Mouse (Mus musculus) intestine, embryonic 15.5 days (tissue): ENCODE data around the gene Il27ra. TPM values are rescaled to one million over a fixed set of nuclear protein-coding genes. Genes with fewer than 3 reads are reported as not detected.
A peak's percentile ranks its signal among the peaks of the same experiment; 100 is the strongest.

Experiments
- ATAC-seq: fragments of 200-750 bp; cut with Nextera tagmentation; 2 replicates; pipeline ENCODE4 v1.8.0; 2017; ENCODE audit warnings: moderate TSS enrichment, moderate library complexity
- H3K27ac ChIP-seq: fragments of 300-500 bp; sonication (generic); 2 replicates; pipeline ENCODE4 v1.5.1; 2015; ENCODE audit warnings: mild to moderate bottlenecking, inconsistent platforms
- H3K27me3 ChIP-seq: fragments of 300-500 bp; sonication (generic); replicated peaks from 2 replicates; pipeline ENCODE4 v1.6.1; 2015; ENCODE audit warnings: inconsistent platforms
- H3K36me3 ChIP-seq: fragments of 300-500 bp; sonication (generic); 2 replicates; pipeline ENCODE4 v1.6.1; 2015; ENCODE audit warnings: inconsistent platforms
- H3K4me1 ChIP-seq: fragments of 300-500 bp; sonication (generic); replicated peaks from 2 replicates; pipeline ENCODE4 v1.6.1; 2015; ENCODE audit warnings: inconsistent platforms
- H3K4me2 ChIP-seq: fragments of 300-500 bp; sonication (generic); replicated peaks from 2 replicates; pipeline ENCODE4 v1.6.1; 2015; ENCODE audit warnings: mild to moderate bottlenecking, inconsistent platforms
- H3K4me3 ChIP-seq: fragments of 300-500 bp; sonication (generic); replicated peaks from 2 replicates; pipeline ENCODE4 v1.5.1; 2015; ENCODE audit warnings: inconsistent platforms
- H3K9ac ChIP-seq: fragments of 300-500 bp; sonication (generic); 2 replicates; pipeline ENCODE4 v1.6.1; 2015; ENCODE audit warnings: inconsistent platforms
- H3K9me3 ChIP-seq: fragments of 300-500 bp; sonication (generic); 2 replicates; pipeline ENCODE4 v1.6.1; 2016; ENCODE audit warnings: inconsistent platforms
- WGBS: fragments of 180-500 bp; shearing (Covaris S2); methylation state at CpG from one replicate; pipeline ENCODE4 v1.1.7; 2015; 5-methylcytosine and 5-hydroxymethylcytosine counted together
- polyA plus RNA-seq: library from polyadenylated mRNA; unstranded; fragments of >200 nt; fragmentation: Nextera tagmentation; extraction: Ambion mirVana; gene quantifications from 2 replicates; pipeline ENCODE4 v1.2.1, GENCODE M21; 2015

The Il27ra gene
- polyA plus RNA-seq, 1 experiment from 2014 or later = 1.3 TPM

- no peak for ATAC-seq
- Histone ChIP-seq H3K27ac (no peak overlapping the region), H3K4me3 (no peak overlapping the region), H3K9ac (no peak overlapping the region), H3K4me2 (no peak overlapping the region), H3K36me3 (no peaks in the 10 kb centered on the region), H3K9me3 (no peaks in the 10 kb centered on the region), H3K27me3 (no peaks in the 10 kb centered on the region), H3K4me1 (peaks cover 18% of the 10 kb centered on the region)
- WGBS = 66% methylated on average over 8 of the region's 8 CpGs
These were observed 21.6 kb upstream of the Il27ra start for GRCm38 (mm10) chr8:84063861-84064610.

DNA sequence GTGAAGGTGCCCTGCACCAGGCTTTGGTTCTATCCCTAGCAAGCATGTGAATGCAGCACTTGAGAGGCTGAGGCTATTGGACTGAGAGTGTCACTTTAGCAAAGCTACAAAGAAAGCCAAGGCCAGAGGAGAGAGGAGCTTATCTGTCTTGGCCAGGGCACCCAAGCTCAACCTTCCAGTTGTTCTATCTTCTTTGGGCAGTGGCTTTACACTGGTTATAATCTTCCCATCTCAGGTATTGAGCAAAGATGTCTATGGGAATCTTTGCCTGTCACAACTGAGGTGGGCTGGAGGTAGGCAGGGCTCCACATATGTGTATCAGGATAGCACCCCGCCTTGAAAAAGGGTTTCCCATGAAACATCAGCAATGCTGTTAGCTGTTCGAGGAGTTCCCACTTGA lies 17.9 kb upstream of the Il27ra start:
- no peaks in the 10 kb centered on the region for H3K27me3 ChIP-seq
- H3K4me2 ChIP-seq = no peak overlapping the region
- no peak overlapping the region for H3K9ac ChIP-seq
- 0 out of 2 replicates have a peak, but pooled peaks cover 3% of the 10 kb centered on the region for H3K4me1 ChIP-seq
- no peak for ATAC-seq
- WGBS = 87% methylated on average over 2 of the region's 2 CpGs
- no peaks in the 10 kb centered on the region for H3K36me3 ChIP-seq
- H3K4me3 ChIP-seq = no peak overlapping the region
- H3K27ac ChIP-seq = no peak overlapping the region
- H3K9me3 ChIP-seq = no peaks in the 10 kb centered on the region

DNA sequence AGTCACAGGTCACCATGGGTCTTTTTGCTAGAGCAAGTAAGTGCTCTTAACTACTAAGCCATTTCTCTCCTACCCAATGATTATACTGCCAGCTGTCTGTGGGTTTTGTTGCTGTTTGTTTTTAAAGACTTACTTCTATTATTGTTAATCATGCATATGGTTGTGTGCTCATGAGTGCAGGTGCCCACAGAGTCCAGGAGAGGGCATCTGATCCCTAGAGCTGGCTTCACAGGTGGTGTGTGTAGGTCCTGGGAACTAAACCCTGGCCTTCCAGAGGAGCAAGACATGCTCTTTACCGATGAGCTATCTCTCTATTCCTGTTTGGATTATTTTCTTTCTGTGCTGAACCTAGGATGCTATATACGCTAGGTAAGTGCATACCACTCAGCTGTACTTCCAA lies 16.8 kb upstream of the Il27ra start:
- no peaks in the 10 kb centered on the region for H3K9me3 ChIP-seq
- no peak overlapping the region for H3K27ac ChIP-seq
- no peak overlapping the region for H3K4me3 ChIP-seq
- no peak for ATAC-seq
- H3K4me1 ChIP-seq = 0 out of 2 replicates have a peak, but pooled peaks cover 3% of the 10 kb centered on the region
- H3K36me3 ChIP-seq = no peaks in the 10 kb centered on the region
- H3K27me3 ChIP-seq = no peaks in the 10 kb centered on the region
- WGBS = 93% methylated on average over 2 of the region's 2 CpGs
- no peak overlapping the region for H3K9ac ChIP-seq
- H3K4me2 ChIP-seq = no peak overlapping the region

DNA sequence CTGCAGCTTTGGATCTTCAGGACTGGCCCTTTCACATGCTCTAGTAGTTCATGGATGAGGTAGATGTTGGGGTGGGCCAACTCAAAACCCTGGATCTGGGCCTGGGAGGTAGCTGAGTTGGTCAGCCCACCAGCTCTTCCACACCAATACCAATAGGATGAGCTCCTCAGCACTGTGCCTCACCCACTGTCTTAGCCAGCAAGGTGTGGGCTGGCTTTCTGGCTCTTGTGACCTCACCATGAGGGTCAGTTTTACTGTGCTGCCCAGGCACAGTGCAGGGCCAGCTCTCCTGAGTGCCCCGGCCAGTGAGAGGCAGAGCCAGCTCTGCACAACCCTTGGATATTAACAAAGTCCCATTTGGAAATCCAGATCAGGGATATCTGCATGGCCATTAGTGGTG lies 15.4 kb upstream of the Il27ra start:
- no peak for ATAC-seq
- no peak overlapping the region for H3K9ac ChIP-seq
- H3K36me3 ChIP-seq = no peaks in the 10 kb centered on the region
- H3K4me1 ChIP-seq = no peaks in the 10 kb centered on the region
- H3K4me3 ChIP-seq = no peak overlapping the region
- H3K27me3 ChIP-seq = no peaks in the 10 kb centered on the region
- H3K9me3 ChIP-seq = no peaks in the 10 kb centered on the region
- no peak overlapping the region for H3K27ac ChIP-seq
- WGBS = 83% methylated on average over 1 of the region's 1 CpGs
- no peak overlapping the region for H3K4me2 ChIP-seq

DNA sequence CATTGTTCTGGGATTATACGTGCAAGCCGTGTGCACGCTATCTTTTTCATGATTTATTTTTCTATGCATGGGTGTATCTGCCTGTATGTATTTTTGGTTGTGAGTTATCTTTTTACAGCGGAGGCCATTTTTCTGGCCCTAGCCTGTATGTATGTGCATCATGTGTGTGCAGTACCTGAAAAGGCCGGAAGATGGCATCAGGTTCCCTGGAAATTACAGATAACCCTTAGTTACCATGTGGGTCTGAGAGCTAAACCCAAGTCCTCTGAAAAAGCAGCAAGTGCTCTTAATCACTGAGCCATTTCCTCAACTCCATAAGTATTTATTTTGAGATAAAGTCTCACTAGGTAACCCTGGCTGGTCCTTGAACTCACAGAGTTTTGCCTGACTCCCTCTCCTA lies 10.8 kb upstream of the Il27ra start:
- no peaks in the 10 kb centered on the region for H3K27me3 ChIP-seq
- H3K27ac ChIP-seq = no peak overlapping the region
- H3K4me1 ChIP-seq = no peaks in the 10 kb centered on the region
- H3K4me3 ChIP-seq = no peak overlapping the region
- no peaks in the 10 kb centered on the region for H3K9me3 ChIP-seq
- WGBS = 96% methylated on average over 5 of the region's 5 CpGs
- H3K4me2 ChIP-seq = no peak overlapping the region
- no peaks in the 10 kb centered on the region for H3K36me3 ChIP-seq
- no peak for ATAC-seq
- no peak overlapping the region for H3K9ac ChIP-seq

DNA sequence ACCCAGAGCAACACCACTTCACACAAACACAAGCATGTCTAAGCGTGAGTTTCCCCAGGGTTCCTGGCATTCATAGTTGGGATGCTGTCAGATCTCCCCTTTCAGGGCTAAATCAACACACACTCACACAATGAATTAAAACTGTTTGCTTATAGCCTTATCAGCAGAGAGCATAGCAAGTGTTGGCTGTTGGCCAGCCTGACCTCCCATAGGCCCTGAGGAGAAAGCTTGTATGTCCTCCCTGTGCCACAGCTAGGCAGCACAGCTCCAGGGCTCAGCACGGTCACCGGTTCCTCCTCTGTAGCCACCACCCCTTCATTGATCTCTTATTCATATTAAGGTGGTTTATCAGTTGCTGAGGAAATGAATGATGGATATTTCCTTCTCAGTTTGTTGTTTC lies 10.4 kb upstream of the Il27ra start:
- H3K27ac ChIP-seq = no peak overlapping the region
- no peaks in the 10 kb centered on the region for H3K27me3 ChIP-seq
- H3K4me2 ChIP-seq = no peak overlapping the region
- H3K4me1 ChIP-seq = no peaks in the 10 kb centered on the region
- ATAC-seq = 0 out of 2 replicates have a peak, but pooled peaks have one; percentile 70
- 58% methylated on average over 3 of the region's 3 CpGs for WGBS
- no peaks in the 10 kb centered on the region for H3K9me3 ChIP-seq
- no peaks in the 10 kb centered on the region for H3K36me3 ChIP-seq
- H3K9ac ChIP-seq = no peak overlapping the region
- H3K4me3 ChIP-seq = no peak overlapping the region

- WGBS = 68% methylated on average over 5 of the region's 5 CpGs
- H3K4me1 ChIP-seq = 0 out of 2 replicates have a peak, but pooled peaks cover 4% of the 10 kb centered on the region
- ATAC-seq = no peak
- H3K9me3 ChIP-seq = no peaks in the 10 kb centered on the region
- peaks cover 23% of the 10 kb centered on the region for H3K27me3 ChIP-seq
- no peak overlapping the region for H3K4me3 ChIP-seq
- H3K36me3 ChIP-seq = no peaks in the 10 kb centered on the region
- no peak overlapping the region for H3K4me2 ChIP-seq
- H3K27ac ChIP-seq = no peak overlapping the region
- no peak overlapping the region for H3K9ac ChIP-seq
These were observed 5.8 kb upstream of the Il27ra start for GRCm38 (mm10) chr8:84048171-84048570.

GRCm38 (mm10) chr8:84046505-84046904 lies 4.1 kb upstream of the Il27ra start:
- Histone ChIP-seq H3K4me3 (no peak overlapping the region), H3K9me3 (no peaks in the 10 kb centered on the region), H3K4me1 (peaks cover 9% of the 10 kb centered on the region; the same call in 1 of the 2 replicates), H3K4me2 (no peak overlapping the region), H3K27ac (no peak overlapping the region), H3K36me3 (no peaks in the 10 kb centered on the region), H3K9ac (no peak overlapping the region), H3K27me3 (peaks cover 38% of the 10 kb centered on the region)
- WGBS = 85% methylated on average over 3 of the region's 3 CpGs
- ATAC-seq = no peak

DNA sequence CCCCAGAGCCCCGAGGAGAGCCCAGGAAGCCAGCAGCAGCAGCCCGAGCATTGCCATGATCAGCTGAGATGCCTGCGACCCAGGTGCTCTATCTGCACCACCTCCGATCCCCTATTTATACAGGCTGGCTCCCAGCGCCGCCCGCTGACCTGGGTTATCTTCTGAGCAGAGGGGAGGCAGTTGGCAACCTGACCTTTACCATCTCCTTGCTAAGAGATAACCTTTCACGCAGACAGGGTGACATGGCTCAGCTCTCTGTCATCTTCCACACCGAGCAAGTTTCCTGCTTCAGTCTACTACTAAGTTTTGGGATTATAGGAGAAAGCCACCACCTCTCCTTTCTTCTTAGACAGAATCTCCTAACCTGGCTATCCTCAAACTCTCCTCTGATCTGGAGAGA lies 2.5 kb upstream of the Il27ra start, which contains the start of gene Rln3:
Rln3 (minus strand) TSS at position 101 of the 400 bp plus-strand sequence.
- H3K9me3 ChIP-seq = no peaks in the 10 kb centered on the region
- no peaks in the 10 kb centered on the region for H3K36me3 ChIP-seq
- H3K27me3 ChIP-seq = peaks cover 38% of the 10 kb centered on the region
- H3K4me3 ChIP-seq = no peak within 1 kb of the TSS; the same call in 1 of the 2 replicates
- WGBS = 8% methylated on average over 9 of the region's 9 CpGs
- no peak within 1 kb of the TSS for H3K9ac ChIP-seq
- H3K27ac ChIP-seq = no peak within 1 kb of the TSS
- peaks cover 9% of the 10 kb centered on the region; the same call in 1 of the 2 replicates for H3K4me1 ChIP-seq
- peak within 1 kb of the TSS; percentile 44 for H3K4me2 ChIP-seq
- no peak for ATAC-seq

- no peaks in the 10 kb centered on the region for H3K9me3 ChIP-seq
- H3K27me3 ChIP-seq = peaks cover 38% of the 10 kb centered on the region
- H3K4me2 ChIP-seq = no peak overlapping the region
- no peak overlapping the region for H3K9ac ChIP-seq
- H3K36me3 ChIP-seq = no peaks in the 10 kb centered on the region
- 15% methylated on average over 7 of the region's 7 CpGs for WGBS
- peaks cover 9% of the 10 kb centered on the region; the same call in 1 of the 2 replicates for H3K4me1 ChIP-seq
- no peak for ATAC-seq
- H3K4me3 ChIP-seq = no peak overlapping the region
- no peak overlapping the region for H3K27ac ChIP-seq
These were observed 1.7 kb upstream of the Il27ra start for GRCm38 (mm10) chr8:84044103-84044502.

DNA sequence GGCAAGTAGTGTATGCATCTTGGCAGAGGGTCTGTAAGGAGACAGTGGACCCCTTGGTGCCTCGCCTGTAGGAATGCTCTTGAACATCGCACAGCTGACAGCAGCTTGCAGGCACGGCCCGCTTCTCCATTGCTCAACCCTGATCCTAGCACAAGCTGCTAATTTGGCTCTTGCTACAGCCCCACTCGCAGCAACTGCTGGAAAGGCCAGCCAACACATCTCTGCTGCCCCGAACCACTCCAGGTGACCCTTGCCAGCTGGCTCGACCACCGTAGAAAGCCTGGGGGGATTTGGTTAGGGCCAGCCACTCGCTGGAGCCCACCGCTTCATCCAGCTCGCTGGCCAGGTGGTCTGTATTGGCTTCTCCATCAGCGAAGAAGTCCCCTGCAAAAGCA lies 556 bp upstream of the Il27ra start:
- no peaks in the 10 kb centered on the region for H3K9me3 ChIP-seq
- no peak for ATAC-seq
- H3K4me3 ChIP-seq = peak overlapping the region; percentile 37

GRCm38 (mm10) chr8:84039050-84039449 lies 3.3 kb downstream of the Il27ra start:
- peaks cover 26% of the 10 kb centered on the region for H3K27me3 ChIP-seq
- no peaks in the 10 kb centered on the region for H3K9me3 ChIP-seq
- H3K4me2 ChIP-seq = no peak overlapping the region
- peak; percentile 37; the same call in 1 of the 2 replicates for ATAC-seq
- no peak overlapping the region for H3K27ac ChIP-seq
- H3K36me3 ChIP-seq = no peaks in the 10 kb centered on the region
- no peak overlapping the region for H3K4me3 ChIP-seq
- H3K4me1 ChIP-seq = peaks cover 5% of the 10 kb centered on the region; the same call in 1 of the 2 replicates
- WGBS = 6% methylated on average over 5 of the region's 5 CpGs
- H3K9ac ChIP-seq = no peak overlapping the region

More for the DNA sequence above, 556 bp upstream of the Il27ra start:
- Histone ChIP-seq H3K36me3 (no peaks in the 10 kb centered on the region), H3K4me1 (peaks cover 9% of the 10 kb centered on the region; the same call in 1 of the 2 replicates), H3K27ac (no peak overlapping the region), H3K27me3 (peaks cover 38% of the 10 kb centered on the region), H3K4me2 (peak overlapping the region; percentile 82; the same call in 1 of the 2 replicates), H3K9ac (no peak overlapping the region)
- 41% methylated on average over 12 of the region's 12 CpGs for whole genome bisulfite sequencing

DNA sequence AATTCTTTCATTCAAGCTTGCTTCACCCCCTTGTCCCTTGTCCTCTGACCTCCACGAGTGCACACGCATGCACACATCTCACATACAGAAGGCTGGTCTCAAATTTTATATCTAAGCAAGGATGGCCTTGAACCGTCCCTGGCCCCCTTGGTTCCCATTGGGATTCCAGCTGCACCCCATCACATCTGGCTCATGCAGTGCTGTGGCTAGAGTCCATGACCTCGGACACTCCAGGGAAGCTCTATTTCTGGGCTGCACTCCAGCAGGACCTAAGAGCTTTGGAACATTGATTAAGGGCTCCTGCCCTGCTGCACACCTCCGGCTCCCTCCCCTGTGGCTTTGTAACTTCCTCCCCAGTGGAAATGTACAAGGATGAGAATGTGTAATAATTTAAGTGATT lies 4.4 kb downstream of the Il27ra start:
- Histone ChIP-seq H3K4me1 (peaks cover 5% of the 10 kb centered on the region; the same call in 1 of the 2 replicates), H3K9ac (no peak overlapping the region), H3K27me3 (peaks cover 15% of the 10 kb centered on the region), H3K4me2 (no peak overlapping the region), H3K36me3 (no peaks in the 10 kb centered on the region), H3K27ac (no peak overlapping the region), H3K4me3 (no peak overlapping the region), H3K9me3 (no peaks in the 10 kb centered on the region)
- WGBS = 60% methylated on average over 5 of the region's 5 CpGs
- no peak for ATAC-seq
